Mouse (Mus musculus): ENCODE results near the gene Nkx2-4.

DNA sequence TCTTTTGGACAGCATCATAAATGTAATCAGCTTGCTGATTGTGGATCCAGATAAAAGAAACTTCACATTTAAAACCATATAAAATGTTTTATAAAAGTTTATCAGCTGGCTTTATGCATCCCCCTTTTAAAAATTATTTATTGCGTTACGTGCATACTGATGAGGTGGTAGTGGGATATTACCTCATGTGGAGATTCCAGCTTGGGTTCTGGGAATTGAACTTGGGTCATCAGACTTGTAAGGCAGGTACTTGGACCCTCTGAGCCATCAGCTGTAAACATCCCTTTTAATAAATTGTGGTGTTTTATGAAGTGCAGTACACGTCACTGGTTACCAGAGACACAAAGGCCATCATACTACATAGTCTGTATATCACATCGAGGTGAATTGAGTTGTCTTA, 10.8 kb downstream of the Nkx2-4 start:
- TF ChIP-seq POLR2A (IDR thresholded peaks at IDR 0.05; ENCODE audit: control insufficient read depth in 1 of 2, insufficient read depth in 1 of 2, low read depth in 1 of 2, low read length in 2 of 2, poor library complexity in 1 of 2) (no peak), NRF1 (IDR thresholded peaks at IDR 0.05; ENCODE audit: insufficient read depth, low read depth, low read length, poor library complexity, severe bottlenecking) (no peak), CTCF (IDR thresholded peaks at IDR 0.05 in 2 of 3, conservative IDR thresholded peaks at IDR 0.05 in 1 of 3; ENCODE audit: control insufficient read depth in 1 of 3, insufficient read depth in 1 of 3, low read depth in 2 of 3, low read length in 3 of 3, poor library complexity in 1 of 3, severe bottlenecking in 1 of 3) (no peak), EP300 (IDR thresholded peaks at IDR 0.05; ENCODE audit: low read depth in 1 of 2, low read length in 2 of 2) (no peak), POLR2AphosphoS2 (IDR thresholded peaks at IDR 0.05; ENCODE audit: low read length) (no peak), USF2 (IDR thresholded peaks at IDR 0.05; ENCODE audit: borderline replicate concordance in 1 of 2, insufficient read depth in 1 of 2, low read depth in 1 of 2, low read length in 2 of 2) (no peak), MAX (IDR thresholded peaks at IDR 0.05; ENCODE audit: low read length) (no peak), ETS1 (IDR thresholded peaks at IDR 0.05; ENCODE audit: low read depth, low read length) (no peak)

Measured in MEL (cell line).